Comparison of ENCODE assay signal across 7 mouse cellular contexts in genomic region chr11:69059357-69059974, GRCm38 (mm10). TPM values are rescaled to one million over a fixed set of nuclear protein-coding genes. Genes with fewer than 3 reads are reported as not detected.
DNase-seq lines count a peak whose midpoint lies in the region; ATAC-seq lines count a peak whose summit lies in the region.

Gene Borcs6 (plus strand): TSS chr11:69059717.

- H3K9me3 ChIP-seq in embryonic facial prominence, embryonic 10.5 days, result no peaks in the 10 kb centered on the region
- H3K9me3 ChIP-seq in limb, embryonic 11.5 days (ENCODE audit: control insufficient read depth, low read length), result no peaks in the 10 kb centered on the region
- no peaks in the 10 kb centered on the region for H3K9me3 ChIP-seq in midbrain, embryonic 14.5 days (ENCODE audit: control insufficient read depth, low read length)

- peak; percentile 74 for ATAC-seq in granulocyte monocyte progenitor cell, adult 5-6 weeks (replicated peaks; ENCODE audit: poor library complexity, severe bottlenecking)
- ATAC-seq in limb, embryonic 11.5 days (ENCODE audit: insufficient number of reproducible peaks, low FRiP score, low TSS enrichment, low read depth), result peak; percentile 87
- peak; percentile 93 for ATAC-seq in midbrain, embryonic 14.5 days (ENCODE audit: low FRiP score, low TSS enrichment)

- peak within 1 kb of the TSS; percentile 89 for H3K27ac ChIP-seq in embryonic facial prominence, embryonic 10.5 days (replicated peaks)
- peak within 1 kb of the TSS; percentile 59; the same call in 1 of the 2 replicates for H3K27ac ChIP-seq in limb, embryonic 11.5 days (replicated peaks; ENCODE audit: low read depth, low read length)
- peak within 1 kb of the TSS; percentile 90 for H3K27ac ChIP-seq in midbrain, embryonic 14.5 days (replicated peaks; ENCODE audit: low read depth, low read length)

- H3K4me3 ChIP-seq in embryonic facial prominence, embryonic 10.5 days, result peak within 1 kb of the TSS; percentile 90
- H3K4me3 ChIP-seq in limb, embryonic 11.5 days (ENCODE audit: low read depth, low read length), result peak within 1 kb of the TSS; percentile 95
- peak within 1 kb of the TSS; percentile 91 for H3K4me3 ChIP-seq in midbrain, embryonic 14.5 days (replicated peaks; ENCODE audit: low read depth, low read length)

- H3K4me1 ChIP-seq in embryonic facial prominence, embryonic 10.5 days, result peaks cover 37% of the 10 kb centered on the region
- peaks cover 22% of the 10 kb centered on the region for H3K4me1 ChIP-seq in limb, embryonic 11.5 days (ENCODE audit: control insufficient read depth, insufficient read depth, low read length)
- peaks cover 30% of the 10 kb centered on the region for H3K4me1 ChIP-seq in midbrain, embryonic 14.5 days (ENCODE audit: control insufficient read depth, insufficient read depth, low read length)

- H3K4me2 ChIP-seq in limb, embryonic 11.5 days (ENCODE audit: low read depth, severe bottlenecking), result peak within 1 kb of the TSS; percentile 96
- peak within 1 kb of the TSS; percentile 94 for H3K4me2 ChIP-seq in midbrain, embryonic 14.5 days (ENCODE audit: low read length)

- peak; percentile 95 for DNase-seq in adrenal gland, postnatal 10 days
- peak; percentile 98 for DNase-seq in embryonic facial prominence, embryonic 10.5 days (ENCODE audit: low spot score)
- peak; percentile 94 for DNase-seq in kidney, adult 18-20 months
- peak; percentile 94 for DNase-seq in limb, embryonic 11.5 days (ENCODE audit: low spot score)
- DNase-seq in midbrain, embryonic 14.5 days, result peak; percentile 98
- peak; percentile 89 to 91 for DNase-seq in spleen, adult 18-20 months

- H3K36me3 ChIP-seq in embryonic facial prominence, embryonic 10.5 days (replicated peaks), result peaks cover 3% of the 10 kb centered on the region
- no peaks in the 10 kb centered on the region for H3K36me3 ChIP-seq in limb, embryonic 11.5 days (ENCODE audit: control insufficient read depth, insufficient read depth, low read length)
- H3K36me3 ChIP-seq in midbrain, embryonic 14.5 days (ENCODE audit: control insufficient read depth, insufficient read depth, low read length), result no peaks in the 10 kb centered on the region

- under 1% methylated on average over 64 of the region's 64 CpGs for WGBS in embryonic facial prominence, embryonic 10.5 days
- whole genome bisulfite sequencing in limb, embryonic 11.5 days, result under 1% methylated on average over 62 of the region's 64 CpGs
- under 1% methylated on average over 59 of the region's 64 CpGs for WGBS in midbrain, embryonic 14.5 days

- peaks cover 9% of the 10 kb centered on the region for H3K27me3 ChIP-seq in embryonic facial prominence, embryonic 10.5 days (replicated peaks; ENCODE audit: low read depth, poor library complexity, severe bottlenecking)
- H3K27me3 ChIP-seq in limb, embryonic 11.5 days (ENCODE audit: control insufficient read depth, insufficient read depth, low read length), result no peaks in the 10 kb centered on the region
- no peaks in the 10 kb centered on the region for H3K27me3 ChIP-seq in midbrain, embryonic 14.5 days (ENCODE audit: control insufficient read depth, insufficient read depth, low read length)

- peak within 1 kb of the TSS; percentile 78 for H3K9ac ChIP-seq in limb, embryonic 11.5 days (ENCODE audit: low read length)
- H3K9ac ChIP-seq in midbrain, embryonic 14.5 days (replicated peaks; ENCODE audit: low read length), result peak within 1 kb of the TSS; percentile 91

RNA-seq across cellular contexts. Expression of gene Borcs6, which starts in this region (rescaled TPM):
- 10 to 100 TPM; 19.1 to 22.1 TPM for total RNA-seq in adrenal gland, postnatal 10 days (2021)
- polyA plus RNA-seq in embryonic facial prominence, embryonic 10.5 days (2016; fragmentation: Nextera tagmentation; extraction: Ambion mirVana), result 5.3 and 5.9 TPM in 2 replicates
- 2.0 and 11.4 TPM in 2 replicates for total RNA-seq in granulocyte monocyte progenitor cell, adult 5-6 weeks (2014; fragmentation: Nextera tagmentation)
- 9.4 TPM in 2 replicates for total RNA-seq in granulocyte monocyte progenitor cell, adult 5-6 weeks (2017)
- polyA plus RNA-seq in limb, embryonic 11.5 days (2014; fragmentation: Nextera tagmentation; extraction: Ambion mirVana), result 6.2 and 7.0 TPM in 2 replicates
- polyA plus RNA-seq in midbrain, embryonic 14.5 days (2014; fragmentation: Nextera tagmentation; extraction: Ambion mirVana), result 17.3 and 20.1 TPM in 2 replicates

Comparison
In these comparisons a context has a peak if more than half of its experiments do, and no peak if none do; other contexts are left out.
1. Peak in every context shown above with its lines: DNase-seq, ATAC-seq, H3K4me3 ChIP-seq and H3K27ac ChIP-seq.